Mouse (Mus musculus) CH12.LX (cell line): ENCODE measurements at regions not wholly inside any gene's neighbourhood (a gene's known extent, or its start where the extent isn't known, plus 50 kb on each side); places are given as distances from the start of the nearest gene placed in this dataset.

ENCODE experiments used
- DNase-seq: peaks from one replicate; pipeline ENCODE4 v3.0.0-alpha.2; 2013; ENCODE audit errors: extremely low read depth
- H3K27ac ChIP-seq: 2 replicates; pipeline ENCODE4 v1.5.1; 2012; ENCODE audit warnings: low read depth, mild to moderate bottlenecking, control low read depth, moderate library complexity; ENCODE audit not compliant: insufficient read depth
- H3K27me3 ChIP-seq: replicated peaks from 2 replicates; pipeline ENCODE3; 2012; ENCODE audit warnings: inconsistent platforms
- H3K36me3 ChIP-seq, 2 experiments: replicated peaks in 1 of 2; 2 replicates each; pipeline versions ENCODE3 to v1.6.1; 2012; ENCODE audit warnings: inconsistent platforms in 1 of 2, low read length in 1 of 2, mild to moderate bottlenecking in 1 of 2, mixed read lengths in 1 of 2, moderate library complexity in 1 of 2; ENCODE audit not compliant: control insufficient read depth in 1 of 2, insufficient read depth in 1 of 2
- H3K4me1 ChIP-seq, 2 experiments: 2 replicates each; pipeline ENCODE4 v1.6.1; 2012; ENCODE audit warnings: inconsistent platforms in 1 of 2, moderate library complexity in 1 of 2; ENCODE audit not compliant: insufficient read depth in 2 of 2, control insufficient read depth in 1 of 2
- H3K4me2 ChIP-seq: 2 replicates; pipeline ENCODE4 v1.6.1; 2012; ENCODE audit warnings: low read depth, mild to moderate bottlenecking, control low read depth; ENCODE audit not compliant: poor library complexity, insufficient read depth, severe bottlenecking
- H3K4me3 ChIP-seq, 3 experiments: fragments of 150-350 bp in 1 of 3; sonication (generic) in 1 of 3; replicated peaks in 1 of 3; 2 replicates each; pipeline versions ENCODE3 to v1.5.1; 2011 to 2012; ENCODE audit warnings: low read depth in 2 of 3, low read length in 2 of 3, mild to moderate bottlenecking in 2 of 3, moderate library complexity in 2 of 3, control low read depth in 1 of 3, improper control_type of control experiment in 1 of 3, inconsistent platforms in 1 of 3, mixed read lengths in 1 of 3; ENCODE audit not compliant: poor library complexity in 1 of 3
- H3K79me2 ChIP-seq: replicated peaks from 2 replicates; pipeline ENCODE4 v1.6.1; 2012; ENCODE audit warnings: mild to moderate bottlenecking, moderate library complexity; ENCODE audit not compliant: control insufficient read depth, poor library complexity, insufficient read depth, severe bottlenecking; ENCODE audit errors: extremely low read depth
- H3K9ac ChIP-seq: 2 replicates; pipeline ENCODE4 v1.6.1; 2012; ENCODE audit warnings: low read depth, mild to moderate bottlenecking, control low read depth, moderate library complexity; ENCODE audit not compliant: insufficient read depth
- H3K9me3 ChIP-seq: replicated peaks from 2 replicates; pipeline ENCODE3; 2012; ENCODE audit warnings: low read length, inconsistent platforms, mixed read lengths
- BHLHE40 ChIP-seq: IDR thresholded peaks from 2 replicates; pipeline ENCODE4 v1.6.1; 2011; ENCODE audit warnings: mild to moderate bottlenecking, low read depth, low read length, improper control_type of control experiment
- CHD1 ChIP-seq: IDR thresholded peaks from 2 replicates; pipeline ENCODE4 v1.6.1; 2012; ENCODE audit warnings: low read depth, low read length, improper control_type of control experiment, inconsistent platforms
- CHD2 ChIP-seq: IDR thresholded peaks from 2 replicates; pipeline ENCODE4 v1.6.1; 2011; ENCODE audit warnings: low read length, improper control_type of control experiment
- CTCF ChIP-seq, 2 experiments: IDR thresholded peaks in 1 of 2; conservative IDR thresholded peaks in 1 of 2; 2 replicates each; pipeline ENCODE4 v1.5.1; 2011 to 2012; ENCODE audit warnings: low read depth in 2 of 2, low read length in 2 of 2, improper control_type of control experiment in 1 of 2, inconsistent platforms in 1 of 2, mild to moderate bottlenecking in 1 of 2, moderate library complexity in 1 of 2
- E2F4 ChIP-seq: IDR thresholded peaks from 2 replicates; pipeline ENCODE4 v1.6.1; 2011; ENCODE audit warnings: low read depth, low read length, improper control_type of control experiment; ENCODE audit not compliant: insufficient replicate concordance
- ELF1 ChIP-seq: IDR thresholded peaks from 2 replicates; pipeline ENCODE4 v1.6.1; 2014; ENCODE audit warnings: low read depth, mild to moderate bottlenecking, inconsistent platforms, low read length, improper control_type of control experiment
- EP300 ChIP-seq: IDR thresholded peaks from 2 replicates; pipeline ENCODE4 v1.6.1; 2011; ENCODE audit warnings: low read length, improper control_type of control experiment
- GABPA ChIP-seq: IDR thresholded peaks from 2 replicates; pipeline ENCODE4 v1.6.1; 2012; ENCODE audit warnings: low read depth, low read length, improper control_type of control experiment, inconsistent platforms; ENCODE audit not compliant: insufficient replicate concordance
- IRF4 ChIP-seq: IDR thresholded peaks from 2 replicates; pipeline ENCODE4 v1.6.1; 2014; ENCODE audit warnings: low read depth, mild to moderate bottlenecking, inconsistent platforms, low read length, improper control_type of control experiment
- JUND ChIP-seq: conservative IDR thresholded peaks from 2 replicates; pipeline ENCODE4 v1.6.1; 2011; ENCODE audit warnings: low read depth, low read length, improper control_type of control experiment
- MAFK ChIP-seq: IDR thresholded peaks from 2 replicates; pipeline ENCODE4 v1.6.1; 2011; ENCODE audit warnings: low read length, improper control_type of control experiment; ENCODE audit not compliant: insufficient replicate concordance
- MAX ChIP-seq: IDR thresholded peaks from 2 replicates; pipeline ENCODE4 v1.6.1; 2011; ENCODE audit warnings: low read length, improper control_type of control experiment
- MXI1 ChIP-seq: IDR thresholded peaks from 2 replicates; pipeline ENCODE4 v1.6.1; 2011; ENCODE audit warnings: mild to moderate bottlenecking, low read depth, low read length, improper control_type of control experiment
- MYC ChIP-seq: IDR thresholded peaks from 2 replicates; pipeline ENCODE4 v1.6.1; 2011; ENCODE audit warnings: low read depth, mild to moderate bottlenecking, improper control_type of control experiment, low read length
- NELFE ChIP-seq: IDR thresholded peaks from 2 replicates; pipeline ENCODE4 v1.6.1; 2011; ENCODE audit warnings: low read depth, low read length, improper control_type of control experiment
- NRF1 ChIP-seq: IDR thresholded peaks from 2 replicates; pipeline ENCODE4 v1.6.1; 2014; ENCODE audit warnings: low read depth, mild to moderate bottlenecking, inconsistent platforms, low read length, improper control_type of control experiment, moderate library complexity
- POLR2AphosphoS2 ChIP-seq: IDR thresholded peaks from 2 replicates; pipeline ENCODE4 v1.6.1; 2011; ENCODE audit warnings: low read depth, low read length, improper control_type of control experiment
- SIN3A ChIP-seq: IDR thresholded peaks from 2 replicates; pipeline ENCODE4 v1.6.1; 2012; ENCODE audit warnings: low read length, improper control_type of control experiment, inconsistent platforms
- SMC3 ChIP-seq: IDR thresholded peaks from 2 replicates; pipeline ENCODE4 v1.6.1; 2011; ENCODE audit warnings: low read depth, low read length, improper control_type of control experiment
- TBP ChIP-seq: conservative IDR thresholded peaks from 2 replicates; pipeline ENCODE4 v1.6.1; 2011; ENCODE audit warnings: low read depth, low read length, improper control_type of control experiment
- USF1 ChIP-seq: IDR thresholded peaks from 2 replicates; pipeline ENCODE4 v1.6.1; 2014; ENCODE audit warnings: low read depth, mild to moderate bottlenecking, inconsistent platforms, low read length, improper control_type of control experiment
- ZC3H11A ChIP-seq: IDR thresholded peaks from 2 replicates; pipeline ENCODE4 v1.6.1; 2012; ENCODE audit warnings: low read depth, mild to moderate bottlenecking, inconsistent platforms, low read length, improper control_type of control experiment
- ZKSCAN1 ChIP-seq: IDR thresholded peaks from 2 replicates; pipeline ENCODE4 v1.6.1; 2012; ENCODE audit warnings: low read depth, inconsistent platforms, low read length, improper control_type of control experiment, borderline replicate concordance
- ZMIZ1 ChIP-seq: IDR thresholded peaks from 2 replicates; pipeline ENCODE4 v1.6.1; 2012; ENCODE audit warnings: low read depth, mild to moderate bottlenecking, inconsistent platforms, low read length, improper control_type of control experiment
- dilution Hi-C: fragments of 300-500 bp; cut with MboI; formaldehyde crosslinking; loops from 2 replicates; pipeline ENCODE4 v1.14.3; 2020; ENCODE audit warnings: low sequenced_read_pairs; ENCODE audit not compliant: extremely low pct_unique_long_range_greater_than_20kb, extremely low pct_ligation_motif_present
- in situ Hi-C: fragments of 300-500 bp; cut with MboI; formaldehyde crosslinking; loops from 3 replicates; pipeline ENCODE4 v1.14.3; 2019; ENCODE audit warnings: low sequenced_read_pairs, low pct_ligation_motif_present, low pct_unique_long_range_greater_than_20kb, mixed read lengths

DNA sequence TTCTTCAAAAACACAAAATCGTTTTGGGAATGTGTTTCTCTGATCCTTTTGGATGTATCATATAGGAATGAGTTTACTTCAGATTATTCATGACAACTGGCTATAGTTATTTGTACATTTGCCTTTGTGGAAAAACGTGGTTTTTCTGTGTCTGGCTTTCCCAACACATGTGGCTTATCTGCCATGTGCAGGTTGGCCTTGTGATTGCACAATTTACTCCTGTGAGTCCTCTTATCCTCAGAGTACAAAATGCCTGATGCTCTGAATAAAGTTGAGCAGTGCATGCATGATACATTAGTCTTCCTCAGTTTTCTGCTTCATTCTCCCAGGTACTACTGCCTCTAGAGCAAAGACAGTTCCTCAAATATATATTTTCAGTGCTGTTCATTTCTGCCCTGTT, 881.6 kb downstream of the Lrfn5 start:
- no peaks in the 10 kb centered on the region for H3K4me1 ChIP-seq
- no peaks in the 10 kb centered on the region for H3K36me3 ChIP-seq
- in situ Hi-C loops: no loop called here
- H3K9ac ChIP-seq: no peak overlapping the region
- H3K27me3 ChIP-seq: no peaks in the 10 kb centered on the region
- no peaks in the 10 kb centered on the region for H3K79me2 ChIP-seq
- H3K27ac ChIP-seq: no peak overlapping the region
- no peak overlapping the region for H3K4me3 ChIP-seq
- dilution Hi-C loops: no loop called here
- TF ChIP-seq SIN3A (no peak), SMC3 (no peak), MYC (no peak), MAX (no peak), ZKSCAN1 (no peak), CHD2 (no peak), BHLHE40 (no peak), ZMIZ1 (no peak), NRF1 (no peak), CTCF (conservative IDR thresholded peaks at IDR 0.05 in 1 of 2, IDR thresholded peaks at IDR 0.05 in 1 of 2; ENCODE audit: low read depth in 2 of 2, low read length in 2 of 2) (no peak), EP300 (no peak), MXI1 (no peak)
- peaks cover 19% of the 10 kb centered on the region for H3K9me3 ChIP-seq
- H3K4me2 ChIP-seq: no peak overlapping the region
- no peak for DNase-seq

GRCm38 (mm10) chr12:62428692-62429091, 905.7 kb downstream of the Lrfn5 start:
- Histone ChIP-seq H3K4me3 (no peak overlapping the region), H3K4me1 (no peaks in the 10 kb centered on the region), H3K4me2 (no peak overlapping the region), H3K36me3 (no peaks in the 10 kb centered on the region), H3K27ac (no peak overlapping the region), H3K9me3 (peaks cover 2% of the 10 kb centered on the region), H3K79me2 (no peaks in the 10 kb centered on the region), H3K27me3 (no peaks in the 10 kb centered on the region), H3K9ac (no peak overlapping the region)
- in situ Hi-C loops: no loop called here
- TF ChIP-seq MAFK (no peak), JUND (no peak), POLR2AphosphoS2 (no peak), NRF1 (no peak), IRF4 (no peak), USF1 (no peak), SIN3A (no peak), ELF1 (no peak), GABPA (no peak), NELFE (no peak), BHLHE40 (no peak), MYC (no peak), E2F4 (no peak), ZKSCAN1 (no peak), ZC3H11A (no peak), CHD1 (no peak), CHD2 (no peak), TBP (no peak), ZMIZ1 (no peak)
- no peak for DNase-seq
- dilution Hi-C loops: no loop called here
